Mouse (Mus musculus) myocyte (in vitro differentiated cells): ENCODE data around the gene Clec1b. TPM values are rescaled to one million over a fixed set of nuclear protein-coding genes. Genes with fewer than 3 reads are reported as not detected.

Source experiments
- H3K27me3 ChIP-seq: one replicate; pipeline ENCODE4 v1.6.1; 2011; ENCODE audit not compliant: control insufficient read depth, insufficient read depth, insufficient read length
- H3K36me3 ChIP-seq: one replicate; pipeline ENCODE4 v1.6.1; 2011; ENCODE audit not compliant: control insufficient read depth, insufficient read depth
- H3K4me2 ChIP-seq: one replicate; pipeline ENCODE4 v1.6.1; 2011; ENCODE audit warnings: low read depth, control low read depth
- H3K4me3 ChIP-seq: one replicate; pipeline ENCODE4 v1.5.1; 2011; ENCODE audit warnings: mild to moderate bottlenecking, control low read depth, moderate library complexity
- H3K79me2 ChIP-seq: one replicate; pipeline ENCODE4 v1.6.1; 2011; ENCODE audit not compliant: control insufficient read depth, insufficient read depth
- H3ac ChIP-seq: one replicate; pipeline ENCODE4 v1.6.1; 2011; ENCODE audit not compliant: control insufficient read depth, insufficient read length
- CEBPB ChIP-seq: IDR thresholded peaks from 2 replicates; pipeline ENCODE4 v1.6.1; 2011; ENCODE audit warnings: mild to moderate bottlenecking, moderate library complexity; ENCODE audit not compliant: poor library complexity, insufficient read depth, severe bottlenecking
- E2F4 ChIP-seq: IDR thresholded peaks from one replicate; pipeline ENCODE4 v1.6.1; 2011; ENCODE audit warnings: mild to moderate bottlenecking, control low read depth, moderate library complexity; ENCODE audit not compliant: insufficient read depth
- MAX ChIP-seq: IDR thresholded peaks from one replicate; pipeline ENCODE4 v1.6.1; 2011; ENCODE audit warnings: low read depth, mild to moderate bottlenecking, control low read depth
- MYOD1 ChIP-seq, 3 experiments: IDR thresholded peaks; one replicate each; pipeline ENCODE4 v1.6.1; 2011; ENCODE audit warnings: control low read depth in 2 of 3, low read depth in 2 of 3, mild to moderate bottlenecking in 2 of 3, moderate library complexity in 1 of 3; ENCODE audit not compliant: insufficient read length in 2 of 3, control insufficient read depth in 1 of 3
- MYOG ChIP-seq, 3 experiments: IDR thresholded peaks; one replicate each; pipeline ENCODE4 v1.6.1; 2011; ENCODE audit warnings: control low read depth in 2 of 3, low read depth in 2 of 3, mild to moderate bottlenecking in 2 of 3; ENCODE audit not compliant: insufficient read length in 2 of 3, control insufficient read depth in 1 of 3, insufficient read depth in 1 of 3
- POLR2A ChIP-seq: IDR thresholded peaks from one replicate; pipeline ENCODE4 v1.6.1; 2011; ENCODE audit warnings: low read depth, mild to moderate bottlenecking, control low read depth, moderate library complexity; ENCODE audit not compliant: insufficient read length
- POLR2AphosphoS2 ChIP-seq: IDR thresholded peaks from one replicate; pipeline ENCODE4 v1.6.1; 2011; ENCODE audit warnings: low read depth, control low read depth; ENCODE audit not compliant: insufficient read length
- REST ChIP-seq: IDR thresholded peaks from one replicate; pipeline ENCODE4 v1.6.1; 2011; ENCODE audit warnings: mild to moderate bottlenecking, control low read depth, moderate library complexity; ENCODE audit not compliant: insufficient read depth, insufficient read length
- SRF ChIP-seq: IDR thresholded peaks from one replicate; pipeline ENCODE4 v1.6.1; 2011; ENCODE audit warnings: low read depth; ENCODE audit not compliant: control insufficient read depth, insufficient read length
- TCF12 ChIP-seq: IDR thresholded peaks from one replicate; pipeline ENCODE4 v1.6.1; 2011; ENCODE audit warnings: mild to moderate bottlenecking, control low read depth; ENCODE audit not compliant: poor library complexity, insufficient read depth, severe bottlenecking
- TCF3 ChIP-seq: IDR thresholded peaks from one replicate; pipeline ENCODE4 v1.6.1; 2011; ENCODE audit warnings: low read depth, control low read depth; ENCODE audit not compliant: insufficient read length
- USF1 ChIP-seq: IDR thresholded peaks from one replicate; pipeline ENCODE4 v1.6.1; 2011; ENCODE audit warnings: low read depth, mild to moderate bottlenecking, control low read depth, moderate library complexity
- polyA plus RNA-seq: library from polyadenylated mRNA; unstranded; fragments of >200 nt; fragmentation: generic; extraction: Trizol; gene quantifications from one replicate; pipeline ENCODE4 v1.2.1, GENCODE M21; 2012; ENCODE audit warnings: missing spikeins

Gene Clec1b
- polyA plus RNA-seq, 1 experiment, result not detected

DNA sequence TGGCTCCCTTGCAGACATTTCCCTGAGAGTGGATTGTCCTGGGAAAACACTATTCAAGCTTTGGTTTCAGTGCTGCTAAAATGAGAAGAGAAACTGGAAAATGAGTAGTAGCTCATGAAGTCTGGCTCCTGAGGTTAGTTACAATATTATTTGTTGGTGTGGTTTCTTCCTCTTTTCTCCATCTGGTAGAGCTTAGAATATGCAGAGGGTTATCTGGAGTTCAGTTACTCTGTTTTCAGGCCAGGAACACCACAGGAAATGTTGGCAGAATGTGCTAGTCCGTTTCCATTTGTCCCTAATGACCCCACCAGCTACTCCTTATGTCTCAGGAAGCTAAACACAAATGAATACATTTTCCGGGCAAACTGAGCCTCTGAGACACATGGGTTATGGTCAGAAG lies 10.2 kb downstream of the Clec1b start:
- Histone ChIP-seq H3K79me2 (no peaks in the 10 kb centered on the region), H3ac (no peak overlapping the region), H3K4me2 (no peak overlapping the region), H3K4me3 (no peak overlapping the region), H3K27me3 (no peaks in the 10 kb centered on the region), H3K36me3 (no peaks in the 10 kb centered on the region)
- TF ChIP-seq E2F4 (no peak), TCF3 (no peak), MAX (no peak), MYOG (IDR thresholded peaks at IDR 0.05; ENCODE audit: control insufficient read depth in 1 of 3, insufficient read depth in 1 of 3, insufficient read length in 2 of 3, low read depth in 2 of 3) (no peak), REST (no peak), POLR2A (no peak), SRF (no peak), POLR2AphosphoS2 (no peak), USF1 (no peak), MYOD1 (IDR thresholded peaks at IDR 0.05; ENCODE audit: control insufficient read depth in 1 of 3, insufficient read length in 2 of 3, low read depth in 2 of 3) (no peak), TCF12 (no peak), CEBPB (no peak)

DNA sequence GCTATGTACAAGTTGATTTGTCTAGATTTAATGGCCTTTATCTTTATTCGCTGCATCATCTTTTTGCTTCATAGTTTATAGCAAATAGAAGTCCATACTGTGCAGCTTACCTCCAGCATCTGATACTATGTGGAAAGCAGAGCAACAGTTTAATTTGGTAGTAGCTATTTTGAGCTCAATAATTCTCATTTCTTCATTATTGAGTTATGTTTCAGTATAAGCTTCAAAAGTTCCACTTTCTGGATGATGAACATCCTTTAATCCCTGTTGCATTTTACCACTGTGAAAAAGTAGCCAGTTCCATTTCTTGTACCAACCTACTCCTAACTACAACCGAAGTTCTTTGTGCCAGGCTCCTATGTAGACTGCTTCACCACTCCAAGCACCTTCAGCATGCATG lies 11.5 kb downstream of the Clec1b start, which contains the start of gene Clec9a:
Gene Clec9a, plus strand, starts transcription at position 301 of the 400 bp plus-strand sequence.
- Histone ChIP-seq H3K4me2 (no peak within 1 kb of the TSS), H3K36me3 (no peaks in the 10 kb centered on the region), H3K27me3 (no peaks in the 10 kb centered on the region), H3ac (no peak within 1 kb of the TSS), H3K79me2 (no peaks in the 10 kb centered on the region), H3K4me3 (no peak within 1 kb of the TSS)
- TF ChIP-seq CEBPB (no peak), USF1 (no peak), TCF3 (no peak), MAX (no peak), TCF12 (no peak), MYOD1 (IDR thresholded peaks at IDR 0.05; ENCODE audit: control insufficient read depth in 1 of 3, insufficient read length in 2 of 3, low read depth in 2 of 3) (no peak), SRF (no peak), E2F4 (no peak), POLR2A (no peak), MYOG (IDR thresholded peaks at IDR 0.05; ENCODE audit: control insufficient read depth in 1 of 3, insufficient read depth in 1 of 3, insufficient read length in 2 of 3, low read depth in 2 of 3) (no peak), REST (no peak), POLR2AphosphoS2 (no peak)

GRCm38 (mm10) chr6:129414177-129414576 lies 17.1 kb downstream of the Clec1b start:
- H3K4me3 ChIP-seq, result no peak overlapping the region
- H3K79me2 ChIP-seq, result no peaks in the 10 kb centered on the region
- no peaks in the 10 kb centered on the region for H3K36me3 ChIP-seq
- no peak overlapping the region for H3K4me2 ChIP-seq
- TF ChIP-seq POLR2A, result no peak
- no peak for TF ChIP-seq SRF
- TF ChIP-seq USF1, result no peak
- H3ac ChIP-seq, result no peak overlapping the region
- H3K27me3 ChIP-seq, result no peaks in the 10 kb centered on the region

DNA sequence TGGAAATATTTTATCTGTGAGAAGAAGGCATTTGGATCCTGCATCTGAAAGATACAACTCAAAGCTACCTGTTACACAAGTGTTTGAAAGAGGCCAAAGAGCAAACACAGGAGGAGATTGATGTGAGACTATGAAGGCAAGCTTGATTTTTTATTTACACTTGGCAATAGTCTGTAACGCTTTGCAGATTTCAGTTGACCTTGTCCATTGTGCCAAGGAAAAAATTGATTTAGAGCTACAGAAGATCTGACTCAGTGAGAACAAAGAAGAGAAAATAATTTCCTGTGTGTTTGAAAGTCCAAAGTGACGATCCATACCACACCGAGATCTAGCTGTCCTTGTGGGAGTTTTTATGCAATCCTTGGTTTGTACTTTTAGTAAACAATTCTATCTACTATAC lies 25.2 kb downstream of the Clec1b start:
- H3K4me3 ChIP-seq, result no peak overlapping the region
- H3K4me2 ChIP-seq, result no peak overlapping the region
- TF ChIP-seq TCF3 (no peak), POLR2AphosphoS2 (no peak), MYOG (IDR thresholded peaks at IDR 0.05; ENCODE audit: control insufficient read depth in 1 of 3, insufficient read depth in 1 of 3, insufficient read length in 2 of 3, low read depth in 2 of 3) (no peak), POLR2A (no peak), MAX (no peak), REST (no peak)

DNA sequence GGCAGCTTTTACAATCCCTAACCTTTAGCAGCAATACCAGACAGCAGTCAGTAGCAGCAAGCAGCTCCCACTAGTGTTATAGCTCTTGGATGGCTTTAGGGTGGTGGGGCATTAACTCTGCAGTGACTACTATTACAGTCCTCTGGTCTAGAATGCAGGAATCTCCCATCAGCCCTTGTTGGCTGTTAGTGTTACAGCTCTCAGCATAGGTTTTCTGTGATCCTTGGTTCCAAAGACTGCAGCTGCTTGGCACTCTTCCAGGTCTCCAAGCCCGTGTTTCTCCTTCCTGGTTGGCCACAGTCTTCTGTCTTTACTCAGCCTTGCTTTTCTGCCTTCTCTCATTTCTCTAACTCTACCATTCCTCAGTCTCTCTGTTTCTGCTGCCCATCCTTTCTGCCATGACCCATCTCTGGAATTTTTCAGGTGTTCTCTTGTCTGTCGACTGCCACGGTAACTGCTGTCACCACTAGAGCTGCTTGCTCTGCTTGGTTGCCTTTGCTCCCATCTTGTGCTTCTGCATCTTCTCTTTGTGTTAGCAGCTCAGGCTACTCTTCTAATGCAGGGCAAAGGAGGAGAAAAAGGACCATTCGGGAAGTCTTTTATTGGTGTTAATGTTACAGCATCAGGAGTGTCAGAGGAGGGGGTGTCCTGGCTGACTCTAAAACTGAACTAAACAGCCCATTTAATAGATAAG lies 26.1 kb downstream of the Clec1b start:
- Histone ChIP-seq H3K36me3 (no peaks in the 10 kb centered on the region), H3ac (no peak overlapping the region), H3K4me2 (no peak overlapping the region), H3K79me2 (no peaks in the 10 kb centered on the region), H3K27me3 (no peaks in the 10 kb centered on the region), H3K4me3 (no peak overlapping the region)
- TF ChIP-seq MYOG (IDR thresholded peaks at IDR 0.05; ENCODE audit: control insufficient read depth in 1 of 3, insufficient read depth in 1 of 3, insufficient read length in 2 of 3, low read depth in 2 of 3) (no peak), USF1 (no peak), TCF3 (no peak), MAX (no peak), E2F4 (no peak), REST (no peak), CEBPB (no peak), POLR2A (no peak)

More for the DNA sequence above, 25.2 kb downstream of the Clec1b start:
- Histone ChIP-seq H3ac (no peak overlapping the region), H3K79me2 (no peaks in the 10 kb centered on the region), H3K27me3 (no peaks in the 10 kb centered on the region), H3K36me3 (no peaks in the 10 kb centered on the region)
